Mouse (Mus musculus) midbrain, embryonic 14.5 days (tissue): ENCODE data around the gene Denr. TPM values are rescaled to one million over a fixed set of nuclear protein-coding genes. Genes with fewer than 3 reads are reported as not detected.

Source experiments
- ATAC-seq: fragments of 200-750 bp; cut with Nextera tagmentation; 2 replicates; pipeline ENCODE4 v1.8.0; 2017; ENCODE audit warnings: moderate number of reproducible peaks, moderate library complexity; ENCODE audit not compliant: low FRiP score, low TSS enrichment
- DNase-seq: peaks from one replicate; pipeline ENCODE4 v3.0.0-alpha.2; 2015
- H3K27ac ChIP-seq: fragments of 300-500 bp; sonication (generic); replicated peaks from 2 replicates; pipeline ENCODE4 v1.5.1; 2014; ENCODE audit warnings: mild to moderate bottlenecking, low read depth, low read length, moderate library complexity
- H3K27me3 ChIP-seq: fragments of 300-500 bp; sonication (generic); 2 replicates; pipeline ENCODE4 v1.6.1; 2014; ENCODE audit warnings: low read length, control low read depth, mixed read lengths; ENCODE audit not compliant: control insufficient read depth, insufficient read depth
- H3K36me3 ChIP-seq: fragments of 300-500 bp; sonication (generic); 2 replicates; pipeline ENCODE4 v1.6.1; 2014; ENCODE audit warnings: low read length, control low read depth; ENCODE audit not compliant: control insufficient read depth, insufficient read depth
- H3K4me1 ChIP-seq: fragments of 300-500 bp; sonication (generic); 2 replicates; pipeline ENCODE4 v1.6.1; 2014; ENCODE audit warnings: mild to moderate bottlenecking, antibody characterized with exemption, low read length, control low read depth; ENCODE audit not compliant: control insufficient read depth, insufficient read depth
- H3K4me2 ChIP-seq: fragments of 300-500 bp; sonication (generic); 2 replicates; pipeline ENCODE4 v1.6.1; 2014; ENCODE audit warnings: mild to moderate bottlenecking, low read length, moderate library complexity
- H3K4me3 ChIP-seq: fragments of 300-500 bp; sonication (generic); replicated peaks from 2 replicates; pipeline ENCODE4 v1.5.1; 2014; ENCODE audit warnings: low read depth, low read length
- H3K9ac ChIP-seq: fragments of 300-500 bp; sonication (generic); replicated peaks from 2 replicates; pipeline ENCODE4 v1.6.1; 2014; ENCODE audit warnings: mild to moderate bottlenecking, low read length, moderate library complexity
- H3K9me3 ChIP-seq: fragments of 300-500 bp; sonication (generic); 2 replicates; pipeline ENCODE4 v1.6.1; 2016; ENCODE audit warnings: low read length, control low read depth, mixed read lengths; ENCODE audit not compliant: control insufficient read depth
- WGBS: fragments of 180-500 bp; shearing (Covaris S2); extraction: QIAGEN DNeasy Blood & Tissue Kit; methylation state at CpG from one replicate; pipeline ENCODE4 v1.1.7; 2014; 5-methylcytosine and 5-hydroxymethylcytosine counted together
- polyA plus RNA-seq: library from polyadenylated mRNA; unstranded; fragments of >200 nt; fragmentation: Nextera tagmentation; extraction: Ambion mirVana; gene quantifications from 2 replicates; pipeline ENCODE4 v1.2.1, GENCODE M21; 2014

The Denr gene
- polyA plus RNA-seq, 1 experiment from 2014 or later, result 118 TPM

GRCm38 (mm10) chr5:123930508-123930989 lies 23.6 kb downstream of the Denr start, which contains the start of gene Ccdc62:
Gene Ccdc62, plus strand, starts transcription at chr5:123930679.
- H3K36me3 ChIP-seq, result peaks cover 36% of the 10 kb centered on the region
- ATAC-seq (peak; percentile 96), DNase-seq (peak; percentile 99)
- WGBS, result under 1% methylated on average over 56 of the region's 56 CpGs
- peak within 1 kb of the TSS; percentile 76 for H3K4me2 ChIP-seq
- H3K9ac ChIP-seq, result peak within 1 kb of the TSS; percentile 90
- no peaks in the 10 kb centered on the region for H3K27me3 ChIP-seq
- H3K9me3 ChIP-seq, result no peaks in the 10 kb centered on the region
- peak within 1 kb of the TSS; percentile 86 for H3K27ac ChIP-seq
- H3K4me1 ChIP-seq, result peaks cover 3% of the 10 kb centered on the region; the same call in 1 of the 2 replicates
- peak within 1 kb of the TSS; percentile 75 for H3K4me3 ChIP-seq

GRCm38 (mm10) chr5:123931131-123931530 lies 24.2 kb downstream of the Denr start:
- Histone ChIP-seq H3K4me1 (peaks cover 3% of the 10 kb centered on the region; the same call in 1 of the 2 replicates), H3K4me3 (peak overlapping the region; percentile 75), H3K4me2 (peak overlapping the region; percentile 76), H3K27me3 (no peaks in the 10 kb centered on the region), H3K9ac (peak overlapping the region; percentile 90), H3K36me3 (peaks cover 30% of the 10 kb centered on the region), H3K27ac (peak overlapping the region; percentile 86; the same call in 1 of the 2 replicates), H3K9me3 (no peaks in the 10 kb centered on the region)
- ATAC-seq, result 0 out of 2 replicates have a peak, but pooled peaks have one; percentile 9
- WGBS, result 52% methylated on average over 13 of the region's 13 CpGs
- no peak for DNase-seq

GRCm38 (mm10) chr5:123932927-123933326 lies 26.0 kb downstream of the Denr start:
- DNase-seq (no peak), ATAC-seq (no peak)
- H3K27ac ChIP-seq, result no peak overlapping the region
- no peaks in the 10 kb centered on the region for H3K9me3 ChIP-seq
- H3K4me1 ChIP-seq, result peaks cover 3% of the 10 kb centered on the region; the same call in 1 of the 2 replicates
- H3K4me3 ChIP-seq, result no peak overlapping the region
- no peak overlapping the region for H3K9ac ChIP-seq
- H3K36me3 ChIP-seq, result peaks cover 12% of the 10 kb centered on the region
- no peaks in the 10 kb centered on the region for H3K27me3 ChIP-seq
- H3K4me2 ChIP-seq, result no peak overlapping the region

GRCm38 (mm10) chr5:123933556-123933955 lies 26.6 kb downstream of the Denr start:
- peaks cover 3% of the 10 kb centered on the region; the same call in 1 of the 2 replicates for H3K4me1 ChIP-seq
- 0 out of 2 replicates have a peak, but pooled peaks cover 7% of the 10 kb centered on the region for H3K36me3 ChIP-seq
- no peak overlapping the region for H3K27ac ChIP-seq
- H3K9ac ChIP-seq, result no peak overlapping the region
- no peaks in the 10 kb centered on the region for H3K27me3 ChIP-seq
- 93% methylated on average over 12 of the region's 12 CpGs for WGBS
- ATAC-seq (no peak), DNase-seq (no peak)
- H3K4me3 ChIP-seq, result no peak overlapping the region
- no peak overlapping the region for H3K4me2 ChIP-seq
- no peaks in the 10 kb centered on the region for H3K9me3 ChIP-seq

GRCm38 (mm10) chr5:123933957-123934591 lies 27.1 kb downstream of the Denr start:
- Histone ChIP-seq H3K27ac (no peak overlapping the region), H3K9ac (no peak overlapping the region), H3K36me3 (0 out of 2 replicates have a peak, but pooled peaks cover 3% of the 10 kb centered on the region), H3K4me1 (peaks cover 3% of the 10 kb centered on the region; the same call in 1 of the 2 replicates), H3K4me2 (no peak overlapping the region), H3K9me3 (no peaks in the 10 kb centered on the region), H3K4me3 (no peak overlapping the region), H3K27me3 (no peaks in the 10 kb centered on the region)
- peak; percentile 43 for DNase-seq
- WGBS, result 38% methylated on average over 18 of the region's 18 CpGs
- ATAC-seq, result no peak

- no peak for DNase-seq
- Histone ChIP-seq H3K27me3 (no peaks in the 10 kb centered on the region), H3K27ac (no peak overlapping the region), H3K4me3 (no peak overlapping the region), H3K9ac (no peak overlapping the region), H3K4me2 (no peak overlapping the region), H3K36me3 (no peaks in the 10 kb centered on the region), H3K9me3 (no peaks in the 10 kb centered on the region), H3K4me1 (peaks cover 3% of the 10 kb centered on the region; the same call in 1 of the 2 replicates)
- WGBS, result 90% methylated on average over 5 of the region's 5 CpGs
- no peak for ATAC-seq
Measured at GRCm38 (mm10) chr5:123935931-123936330, 29.0 kb downstream of the Denr start.

GRCm38 (mm10) chr5:123938479-123938878 lies 31.5 kb downstream of the Denr start:
- Histone ChIP-seq H3K36me3 (no peaks in the 10 kb centered on the region), H3K4me1 (no peaks in the 10 kb centered on the region), H3K9ac (no peak overlapping the region; the same call in 1 of the 2 replicates), H3K4me2 (no peak overlapping the region), H3K27ac (no peak overlapping the region), H3K4me3 (no peak overlapping the region), H3K27me3 (no peaks in the 10 kb centered on the region), H3K9me3 (no peaks in the 10 kb centered on the region)
- DNase-seq, result no peak
- ATAC-seq, result no peak
- 90% methylated on average over 5 of the region's 5 CpGs for WGBS

- no peak overlapping the region for H3K9ac ChIP-seq
- no peaks in the 10 kb centered on the region for H3K9me3 ChIP-seq
- no peaks in the 10 kb centered on the region for H3K27me3 ChIP-seq
- ATAC-seq (no peak), DNase-seq (no peak)
- no peaks in the 10 kb centered on the region for H3K36me3 ChIP-seq
- no peaks in the 10 kb centered on the region for H3K4me1 ChIP-seq
- H3K27ac ChIP-seq, result no peak overlapping the region
- no peak overlapping the region for H3K4me2 ChIP-seq
- 72% methylated on average over 4 of the region's 4 CpGs for WGBS
- no peak overlapping the region for H3K4me3 ChIP-seq
Measured at GRCm38 (mm10) chr5:123946546-123946945, 39.6 kb downstream of the Denr start.
